Mouse (Mus musculus) retina, adult 2 months (tissue): Measurements from ENCODE around the gene Hip1r.
A peak's percentile ranks its signal among the peaks of the same experiment; 100 is the strongest.

ENCODE experiments used
- DNase-seq: peaks from one replicate; pipeline ENCODE4 v3.0.0-alpha.2; 2012; ENCODE audit warnings: low read depth, low spot score

Hip1r gene

GRCm38 (mm10) chr5:123973299-123974178 is at the start of gene Hip1r:
Hip1r (plus strand) TSS chr5:123973628.
- no peak for DNase-seq

GRCm38 (mm10) chr5:123927118-123927517 is 46.3 kb upstream of the Hip1r start, which contains the start of gene Gm43518:
Gm43518 (plus strand) TSS chr5:123927418.
- no peak for DNase-seq

GRCm38 (mm10) chr5:123930508-123930989 is 42.9 kb upstream of the Hip1r start, which contains the start of gene Ccdc62:
Ccdc62 (plus strand) TSS chr5:123930679.
- DNase-seq, result peak; percentile 94

GRCm38 (mm10) chr5:123931131-123931530 is 42.3 kb upstream of the Hip1r start:
- DNase-seq, result no peak

- no peak for DNase-seq
Measured at GRCm38 (mm10) chr5:123932927-123933326, 40.5 kb upstream of the Hip1r start.

- DNase-seq, result no peak
Measured at GRCm38 (mm10) chr5:123933556-123933955, 39.9 kb upstream of the Hip1r start.

- DNase-seq, result no peak
Measured at GRCm38 (mm10) chr5:123933957-123934591, 39.4 kb upstream of the Hip1r start.

GRCm38 (mm10) chr5:123935931-123936330 is 37.5 kb upstream of the Hip1r start:
- DNase-seq, result no peak

- DNase-seq, result no peak
Measured at GRCm38 (mm10) chr5:123938479-123938878, 34.9 kb upstream of the Hip1r start.

GRCm38 (mm10) chr5:123946546-123946945 is 26.9 kb upstream of the Hip1r start:
- no peak for DNase-seq

GRCm38 (mm10) chr5:123947041-123947761 is 26.2 kb upstream of the Hip1r start:
- DNase-seq, result peak; percentile 53

GRCm38 (mm10) chr5:123952365-123953045 is 20.9 kb upstream of the Hip1r start:
- no peak for DNase-seq

- no peak for DNase-seq
Measured at GRCm38 (mm10) chr5:123957213-123957612, 16.2 kb upstream of the Hip1r start.

GRCm38 (mm10) chr5:123959018-123959417 is 14.4 kb upstream of the Hip1r start:
- DNase-seq, result no peak

GRCm38 (mm10) chr5:123960129-123960528 is 13.3 kb upstream of the Hip1r start:
- no peak for DNase-seq

- DNase-seq, result no peak
Measured at GRCm38 (mm10) chr5:123961046-123961445, 12.4 kb upstream of the Hip1r start.

- DNase-seq, result no peak
Measured at GRCm38 (mm10) chr5:123964208-123964607, 9.2 kb upstream of the Hip1r start.

GRCm38 (mm10) chr5:123966759-123967158 is 6.7 kb upstream of the Hip1r start:
- DNase-seq, result no peak

GRCm38 (mm10) chr5:123968468-123968867 is 5.0 kb upstream of the Hip1r start:
- no peak for DNase-seq

GRCm38 (mm10) chr5:123969216-123969615 is 4.2 kb upstream of the Hip1r start:
- DNase-seq, result no peak

GRCm38 (mm10) chr5:123970576-123970975 is 2.9 kb upstream of the Hip1r start:
- no peak for DNase-seq
